Mouse (Mus musculus): ENCODE measurements around the gene Herc2.

The Herc2 gene

GRCm38 (mm10) chr7:56203286-56203685 lies 153.3 kb downstream of the Herc2 start:
- no peak for DNase-seq

DNA sequence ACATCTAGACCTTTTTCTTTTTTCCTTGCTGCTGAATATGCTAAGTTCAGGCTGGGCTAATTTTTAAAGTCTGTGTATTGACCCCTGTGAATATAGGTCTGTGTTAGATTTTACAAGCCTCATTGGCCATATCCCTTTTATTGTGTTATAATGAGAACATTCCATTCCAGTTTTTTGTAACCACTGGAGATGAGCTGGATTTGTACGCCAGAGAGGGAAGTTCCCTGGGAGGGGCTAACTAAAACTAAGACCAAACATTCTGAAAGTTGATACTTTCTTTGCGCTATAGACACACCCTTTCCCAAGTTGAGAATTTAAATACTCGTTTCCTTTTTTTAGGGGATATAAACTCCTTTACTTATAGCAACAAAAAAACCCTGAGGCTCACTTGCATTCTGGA lies 154.9 kb downstream of the Herc2 start:
- no peak for DNase-seq

DNA sequence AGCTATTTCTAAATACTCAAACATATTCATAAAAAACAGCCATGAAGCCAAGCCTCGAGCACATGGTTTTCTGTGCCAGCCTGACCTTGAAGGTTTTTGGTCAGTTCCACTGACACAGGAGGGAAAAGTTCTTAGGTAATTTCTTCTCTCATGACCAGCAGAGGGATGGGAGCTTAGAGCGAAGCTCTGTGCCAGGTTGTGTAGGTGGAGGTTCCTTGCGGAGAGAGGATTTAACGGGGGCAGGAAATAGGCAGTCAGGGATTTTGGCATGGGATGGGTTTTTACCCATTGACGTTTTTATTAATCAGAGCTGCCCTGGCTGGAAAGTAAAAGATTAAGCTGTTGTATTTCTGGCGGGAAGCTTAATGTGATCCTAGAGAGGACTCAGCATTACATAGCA lies 170.8 kb downstream of the Herc2 start:
- DNase-seq, result no peak

DNA sequence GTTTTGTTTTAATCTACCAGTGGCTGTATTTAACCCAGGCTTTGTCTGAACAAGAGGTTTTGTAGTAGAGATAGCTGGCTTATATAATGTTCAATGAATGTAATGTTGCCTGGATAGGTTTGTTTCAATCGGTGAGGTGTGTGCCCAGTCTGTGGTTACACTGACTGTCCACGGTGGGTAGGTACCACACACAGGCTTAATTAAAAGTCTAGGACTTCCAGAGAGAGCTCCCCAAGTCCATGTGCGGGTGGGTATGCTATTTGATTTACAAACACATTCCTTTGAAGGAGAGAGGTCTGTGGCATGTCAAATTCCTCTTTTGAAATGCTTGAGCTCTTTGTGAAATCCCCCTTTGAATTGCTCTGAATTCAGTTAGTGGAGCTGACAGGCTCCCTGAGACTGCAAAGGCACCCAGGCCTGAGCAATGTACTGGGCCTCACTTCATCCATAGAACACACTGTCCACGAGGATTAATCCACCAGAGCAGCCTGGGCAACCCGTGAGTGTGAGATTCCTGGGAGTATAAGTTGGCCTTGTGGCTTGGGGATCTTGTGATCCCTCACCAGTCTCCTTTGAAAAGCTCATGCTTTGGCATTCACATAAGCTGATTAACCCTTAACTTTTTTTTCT lies 185.9 kb downstream of the Herc2 start:
- DNase-seq, result no peak

DNA sequence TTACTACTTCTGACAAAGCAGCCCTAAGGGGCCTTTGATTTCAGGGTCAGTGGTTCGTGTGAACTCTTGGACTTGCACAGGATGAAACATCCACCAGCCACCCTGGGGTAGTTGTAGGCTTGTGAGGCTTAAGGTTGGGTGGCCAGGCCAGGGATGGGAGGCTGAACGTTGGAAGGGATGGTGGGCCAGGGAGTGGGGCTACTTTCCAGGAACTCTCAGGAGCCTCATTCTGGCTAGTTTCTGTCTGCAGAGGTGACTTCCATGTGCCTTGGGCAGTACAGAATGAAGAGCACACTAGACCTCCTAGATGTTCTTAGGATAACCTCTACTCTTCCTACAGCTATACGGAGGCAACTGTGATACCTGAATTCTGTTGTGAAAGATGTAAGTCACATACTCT lies 186.6 kb downstream of the Herc2 start:
- DNase-seq, result no peak

GRCm38 (mm10) chr7:56239543-56239942 lies 189.5 kb downstream of the Herc2 start, which contains the start of gene Oca2:
TSS of gene Oca2 (plus strand) at chr7:56239760.
- no peak for DNase-seq

- no peak for DNase-seq
These were observed 204.6 kb downstream of the Herc2 start for GRCm38 (mm10) chr7:56254568-56254967.

GRCm38 (mm10) chr7:56257875-56258441 lies 208.0 kb downstream of the Herc2 start:
- no peak for DNase-seq

GRCm38 (mm10) chr7:56277506-56277905 lies 227.5 kb downstream of the Herc2 start:
- no peak for DNase-seq

All from lung, postnatal 4 days (tissue).